28 mouse cellular contexts compared by ENCODE assay signal in genomic region chr12:76300367-76300766, GRCm38 (mm10). TPM values are rescaled to one million over a fixed set of nuclear protein-coding genes. Genes with fewer than 3 reads are reported as not detected.
DNase-seq lines count a peak whose midpoint lies in the region; ATAC-seq and TF ChIP-seq lines count a peak whose summit lies in the region.
"Had no signal": no experiment of that assay in that cellular context is flagged by ENCODE, and none has a peak within 500 bp of the region (broad histone marks: within the 10 kb centered on the region; RNA-seq: fewer than 3 reads in every experiment).

No protein-coding gene starts in this region.

- intact Hi-C loops in left cerebral cortex, adult 2 months (cut with DNase I) = no loop called here
- intact Hi-C loops in left cerebral cortex, postnatal 4 days (cut with DNase I) = no loop called here

- H3K9ac ChIP-seq in lung, postnatal 0 days (replicated peaks; ENCODE audit: low read depth) = no peak overlapping the region
- H3K9ac ChIP-seq: forebrain, embryonic 13.5 days; heart, embryonic 12.5 days; heart, embryonic 15.5 days; hindbrain, embryonic 14.5 days had no signal

- no peaks in the 10 kb centered on the region for H3K27me3 ChIP-seq in lung, postnatal 0 days (replicated peaks; ENCODE audit: insufficient read depth, low read length)
- H3K27me3 ChIP-seq: forebrain, embryonic 13.5 days; heart, embryonic 12.5 days; heart, embryonic 15.5 days had no signal

- peaks cover 4% of the 10 kb centered on the region; the same call in 1 of the 2 replicates for H3K36me3 ChIP-seq in lung, postnatal 0 days (ENCODE audit: insufficient read depth, low read length)

- H3K4me2 ChIP-seq in lung, postnatal 0 days (replicated peaks; ENCODE audit: low read depth, low read length) = no peak overlapping the region
- H3K4me2 ChIP-seq: forebrain, embryonic 13.5 days; heart, embryonic 12.5 days; heart, embryonic 15.5 days; hindbrain, embryonic 14.5 days had no signal

- peaks cover 8% of the 10 kb centered on the region for H3K4me1 ChIP-seq in lung, postnatal 0 days (ENCODE audit: insufficient read depth, low read depth, low read length)
- H3K4me1 ChIP-seq: forebrain, embryonic 10.5 days had no signal

- TF ChIP-seq CTCF in left cerebral cortex, adult 2 months (IDR thresholded peaks at IDR 0.05) = no peak
- no peak for TF ChIP-seq CTCF in lung, postnatal 0 days (IDR thresholded peaks at IDR 0.05)

- DNase-seq in left cerebral cortex, adult 2 months (ENCODE audit: extremely low spot score in 1 of 2, low spot score in 2 of 2) = no peak
- no peak for DNase-seq in left cerebral cortex, postnatal 4 days
- no peak for DNase-seq in lung, postnatal 0 days (ENCODE audit: low spot score)
- no peak for DNase-seq in lung, postnatal 14 days
- peak; percentile 56 to 57 for DNase-seq in right cerebral cortex, adult 2 months (ENCODE audit: low spot score in 2 of 2)
- no peak for DNase-seq in right cerebral cortex, postnatal 4 days
- DNase-seq in adrenal gland, postnatal 14 days = no peak
- DNase-seq: adrenal gland, adult 2 months; adrenal gland, postnatal 25 days; cerebellum, adult 18-20 months; cerebellum, adult 9-10 months; cerebellum, postnatal 14 days; gastrocnemius, postnatal 25 days; heart, adult 18-20 months; heart, postnatal 10 days; heart, postnatal 36 days had no signal

- ATAC-seq in lung, postnatal 0 days = no peak
- ATAC-seq: CD4-positive, CD25-positive, alpha-beta regulatory T cell, adult 4 months; forebrain, embryonic 13.5 days; forebrain, embryonic 16.5 days had no signal

- H3K9me3 ChIP-seq in lung, postnatal 0 days (ENCODE audit: low read length) = no peaks in the 10 kb centered on the region
- H3K9me3 ChIP-seq: forebrain, embryonic 10.5 days; forebrain, embryonic 13.5 days; heart, embryonic 12.5 days; heart, embryonic 15.5 days had no signal

- no peak overlapping the region for H3K4me3 ChIP-seq in left cerebral cortex, adult 2 months
- H3K4me3 ChIP-seq in lung, postnatal 0 days (ENCODE audit: low read depth, low read length) = no peak overlapping the region
- H3K4me3 ChIP-seq: forebrain, embryonic 10.5 days; forebrain, embryonic 13.5 days; heart, embryonic 12.5 days; heart, embryonic 15.5 days had no signal

- H3K27ac ChIP-seq in left cerebral cortex, adult 2 months = 0 out of 2 replicates have a peak overlapping the region, but pooled peaks have one; percentile 1
- H3K27ac ChIP-seq in lung, postnatal 0 days (ENCODE audit: low read length) = peak overlapping the region; percentile 68
- H3K27ac ChIP-seq: forebrain, embryonic 10.5 days; forebrain, embryonic 13.5 days; heart, embryonic 15.5 days; hindbrain, embryonic 14.5 days had no signal

- TF ChIP-seq EP300 in lung, postnatal 0 days (IDR thresholded peaks at IDR 0.05) = no peak

- 71% methylated on average over 10 of the region's 10 CpGs for WGBS in lung, postnatal 0 days

RNA-seq across cellular contexts. Expression of gene Akap5, which starts 24.3 kb away (rescaled TPM):
- total RNA-seq in left cerebral cortex, adult 2 months (2021) = 10 to 100 TPM; 85.4 to 93.5 TPM
- total RNA-seq in left cerebral cortex, postnatal 4 days (2021) = 10 to 100 TPM; 29.9 to 37.0 TPM
- 84.2 and 108 TPM in 2 replicates for polyA plus RNA-seq in lung, postnatal 0 days (2015; fragmentation: Nextera tagmentation; extraction: Ambion mirVana)
- total RNA-seq in adrenal gland, postnatal 14 days (2021) = 3.4 and 4.3 TPM in 2 replicates

RNA-seq across cellular contexts. Expression of gene Mthfd1, which starts 45.3 kb away (rescaled TPM):
- 10 to 100 TPM; 40.0 to 40.3 TPM for total RNA-seq in left cerebral cortex, adult 2 months (2021)
- total RNA-seq in left cerebral cortex, postnatal 4 days (2021) = 10 to 100 TPM; 34.4 to 37.2 TPM
- 105 and 111 TPM in 2 replicates for polyA plus RNA-seq in lung, postnatal 0 days (2015; fragmentation: Nextera tagmentation; extraction: Ambion mirVana)
- 46.8 and 61.0 TPM in 2 replicates for total RNA-seq in adrenal gland, postnatal 14 days (2021)

RNA-seq across cellular contexts. Expression of gene Tex21, which starts 53.8 kb away (rescaled TPM):
- not detected for total RNA-seq in left cerebral cortex, adult 2 months (2021)
- total RNA-seq in left cerebral cortex, postnatal 4 days (2021) = not detected
- not detected in 2 replicates for polyA plus RNA-seq in lung, postnatal 0 days (2015; fragmentation: Nextera tagmentation; extraction: Ambion mirVana)
- not detected in 2 replicates for total RNA-seq in adrenal gland, postnatal 14 days (2021)
- total RNA-seq: adrenal gland, adult 2 months; adrenal gland, postnatal 25 days; gastrocnemius, adult 8-10 months; gastrocnemius, postnatal 25 days; heart, adult 18-20 months; heart, postnatal 10 days; heart, postnatal 36 days had no signal
- polyA plus RNA-seq: adrenal gland, adult 2 months; C2C12; CD4-positive, CD25-positive, alpha-beta regulatory T cell, adult 4 months; embryonic facial prominence, embryonic 11.5 days; forebrain, embryonic 10.5 days; forebrain, embryonic 13.5 days; forebrain, embryonic 16.5 days; frontal cortex, adult 2 months; heart, embryonic 15.5 days; hindbrain, embryonic 11.5 days had no signal

Comparison
In these comparisons a context has a peak if more than half of its experiments do, and no peak if none do; other contexts are left out.
1. DNase-seq: peak in right cerebral cortex, adult 2 months (2 of 2); none in left cerebral cortex, adult 2 months (0 of 2), left cerebral cortex, postnatal 4 days (single experiment), lung, postnatal 0 days (single experiment), lung, postnatal 14 days (single experiment), right cerebral cortex, postnatal 4 days (single experiment) and adrenal gland, postnatal 14 days (single experiment).